Comparison of ENCODE assay signal across 16 mouse cellular contexts in the genomic region with DNA sequence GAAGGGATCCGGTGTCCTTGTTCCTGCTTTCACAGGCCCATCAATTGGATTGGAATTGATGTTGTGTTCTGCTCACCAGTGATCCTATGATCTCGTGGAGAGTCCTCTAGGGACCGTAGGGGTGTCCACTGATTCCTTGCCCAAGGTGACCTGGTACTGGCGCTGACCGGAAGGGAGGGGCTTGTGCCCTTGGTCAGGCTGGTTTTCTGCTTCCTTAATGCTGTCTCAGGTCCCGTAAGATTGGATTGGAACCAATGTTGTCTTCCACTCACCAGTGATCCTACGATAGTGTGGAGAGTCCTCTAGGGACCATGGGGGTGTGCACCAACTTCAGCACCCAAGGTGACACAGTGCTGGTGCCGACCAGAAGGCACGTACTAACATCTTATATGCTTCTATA.
"Had no signal": no experiment of that assay in that cellular context is flagged by ENCODE, and none has a peak within 500 bp of the region (broad histone marks: within the 10 kb centered on the region; RNA-seq: fewer than 3 reads in every experiment).

No protein-coding gene starts in this region.

- DNase-seq: cerebellum, adult 8-10 months; cerebellum, adult 9-10 months; cerebellum, adult 9-11 months; cerebellum, postnatal 10 days; cerebellum, postnatal 14 days; cerebellum, postnatal 25 days; cerebellum, postnatal 36 days; embryo, embryonic 11 days; forebrain, postnatal 0 days; gastrocnemius, adult 2 months; gastrocnemius, postnatal 10 days; gastrocnemius, postnatal 14 days; gastrocnemius, postnatal 25 days; gastrocnemius, postnatal 36 days; heart, adult 18-20 months; heart, adult 2 months had no signal
